Comparison of ENCODE assay signal across 8 mouse cellular contexts in the genomic region with DNA sequence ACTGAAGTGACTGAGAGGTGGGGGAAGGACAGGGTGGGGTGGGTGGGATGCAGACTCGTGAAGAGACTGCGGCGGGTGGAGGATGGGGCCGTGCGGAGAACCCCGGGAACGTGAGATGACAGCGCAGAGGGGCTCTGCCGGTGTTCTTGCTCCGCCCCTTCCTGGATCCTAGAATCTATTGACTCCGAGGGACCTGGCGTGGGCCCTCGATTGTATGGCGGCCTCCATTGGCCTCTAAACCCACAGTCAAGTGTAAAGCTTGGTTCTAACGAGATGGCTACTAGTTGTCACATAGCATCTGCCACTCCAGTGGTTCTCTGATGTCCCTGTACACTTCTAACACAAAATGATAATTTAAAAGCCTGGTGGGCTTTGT. TPM values are rescaled to one million over a fixed set of nuclear protein-coding genes. Genes with fewer than 3 reads are reported as not detected.
DNase-seq lines count a peak whose midpoint lies in the region; ATAC-seq and TF ChIP-seq lines count a peak whose summit lies in the region.

No protein-coding gene starts in this region.

- peak overlapping the region; percentile 92 for H3K27ac ChIP-seq in lung, embryonic 15.5 days
- H3K27ac ChIP-seq in embryonic fibroblast, embryonic 13.5 days (ENCODE audit: insufficient read depth, low read length) = peak overlapping the region; percentile 71
- peak overlapping the region; percentile 89 for H3K27ac ChIP-seq in limb, embryonic 12.5 days

- peaks cover 19% of the 10 kb centered on the region for H3K4me1 ChIP-seq in lung, embryonic 15.5 days
- H3K4me1 ChIP-seq in embryonic fibroblast, embryonic 13.5 days (ENCODE audit: control insufficient read depth, insufficient read depth, low read length) = no peaks in the 10 kb centered on the region
- peaks cover 13% of the 10 kb centered on the region for H3K4me1 ChIP-seq in limb, embryonic 12.5 days (replicated peaks)

- peak overlapping the region; percentile 67 for H3K4me3 ChIP-seq in lung, embryonic 15.5 days
- peak overlapping the region; percentile 77 for H3K4me3 ChIP-seq in embryonic fibroblast, embryonic 13.5 days (ENCODE audit: insufficient read depth, low read length)
- H3K4me3 ChIP-seq in limb, embryonic 12.5 days (replicated peaks) = peak overlapping the region; percentile 71

- peaks cover 29% of the 10 kb centered on the region for H3K36me3 ChIP-seq in lung, embryonic 15.5 days
- peaks cover 32% of the 10 kb centered on the region for H3K36me3 ChIP-seq in limb, embryonic 12.5 days

- no peak for DNase-seq in lung, postnatal 14 days
- no peak for DNase-seq in right cerebral cortex, adult 18-20 months
- DNase-seq in lung, postnatal 25 days (ENCODE audit: low spot score) = no peak

- H3K4me2 ChIP-seq in lung, embryonic 15.5 days = peak overlapping the region; percentile 70
- peak overlapping the region; percentile 65 for H3K4me2 ChIP-seq in limb, embryonic 12.5 days

- H3K9me3 ChIP-seq in lung, embryonic 15.5 days = no peaks in the 10 kb centered on the region
- H3K9me3 ChIP-seq in limb, embryonic 12.5 days = peaks cover 8% of the 10 kb centered on the region; the same call in 1 of the 2 replicates

- 0% methylated on average over 15 of the region's 15 CpGs for WGBS in lung, embryonic 15.5 days
- WGBS in limb, embryonic 12.5 days = 0% methylated on average over 15 of the region's 15 CpGs

- H3K9ac ChIP-seq in lung, embryonic 15.5 days = peak overlapping the region; percentile 63
- peak overlapping the region; percentile 79 for H3K9ac ChIP-seq in limb, embryonic 12.5 days (replicated peaks)

- TF ChIP-seq POLR2A in embryonic fibroblast, embryonic 13.5 days (IDR thresholded peaks at IDR 0.05; ENCODE audit: low read depth, low read length) = peak; percentile 52; the same call in 1 of the 2 replicates

- no peak for ATAC-seq in lung, embryonic 15.5 days (ENCODE audit: borderline replicate concordance, extremely low read depth, low FRiP score, low TSS enrichment)
- no peak; the same call in 1 of the 2 replicates for ATAC-seq in limb, embryonic 12.5 days (ENCODE audit: insufficient number of reproducible peaks, insufficient read depth, low FRiP score, low TSS enrichment, low read depth)
- ATAC-seq in neutrophil, adult 5-6 weeks (ENCODE audit: extremely low read depth, insufficient number of reproducible peaks, low FRiP score, poor library complexity, severe bottlenecking) = 0 out of 2 replicates have a peak, but pooled peaks have one; percentile 0
- ATAC-seq in granulocyte monocyte progenitor cell, adult 5-6 weeks (replicated peaks; ENCODE audit: poor library complexity, severe bottlenecking) = no peak

- no peaks in the 10 kb centered on the region for H3K27me3 ChIP-seq in lung, embryonic 15.5 days
- H3K27me3 ChIP-seq in limb, embryonic 12.5 days = no peaks in the 10 kb centered on the region

- no peak for TF ChIP-seq CTCF in embryonic fibroblast, embryonic 13.5 days (IDR thresholded peaks at IDR 0.05; ENCODE audit: borderline replicate concordance, insufficient read depth, low read length)

RNA-seq across cellular contexts. Expression of a gene that starts 0.6 kb away (rescaled TPM):
- polyA plus RNA-seq in lung, embryonic 15.5 days (2015; fragmentation: Nextera tagmentation; extraction: Ambion mirVana) = 458 and 521 TPM in 2 replicates
- polyA plus RNA-seq in embryonic fibroblast, embryonic 13.5 days (2011; ENCODE audit: insufficient read length, low read depth, missing spikeins) = 129 and 132 TPM in 2 replicates
- polyA plus RNA-seq in limb, embryonic 12.5 days (2016; fragmentation: Nextera tagmentation; extraction: Ambion mirVana) = 559 TPM in 2 replicates
- 86.8 and 107 TPM in 2 replicates for total RNA-seq in neutrophil, adult 5-6 weeks (2017)
- total RNA-seq in granulocyte monocyte progenitor cell, adult 5-6 weeks (2014; fragmentation: Nextera tagmentation) = 251 and 317 TPM in 2 replicates
- 170 and 241 TPM in 2 replicates for total RNA-seq in granulocyte monocyte progenitor cell, adult 5-6 weeks (2017)

RNA-seq across cellular contexts. Expression of a gene that starts 58.6 kb away (rescaled TPM):
- polyA plus RNA-seq in lung, embryonic 15.5 days (2015; fragmentation: Nextera tagmentation; extraction: Ambion mirVana) = 1.3 and 2.0 TPM in 2 replicates
- not detected in 2 replicates for polyA plus RNA-seq in embryonic fibroblast, embryonic 13.5 days (2011; ENCODE audit: insufficient read length, low read depth, missing spikeins)
- polyA plus RNA-seq in limb, embryonic 12.5 days (2016; fragmentation: Nextera tagmentation; extraction: Ambion mirVana) = 2.8 and 3.4 TPM in 2 replicates
- not detected in 2 replicates for total RNA-seq in neutrophil, adult 5-6 weeks (2017)
- total RNA-seq in granulocyte monocyte progenitor cell, adult 5-6 weeks (2014; fragmentation: Nextera tagmentation) = not detected in 2 replicates
- not detected in 2 replicates for total RNA-seq in granulocyte monocyte progenitor cell, adult 5-6 weeks (2017)
